In genomic region chr11:120262356-120262901, GRCm38 (mm10) we compare ENCODE assay signal across 8 mouse cellular contexts. TPM values are rescaled to one million over a fixed set of nuclear protein-coding genes. Genes with fewer than 3 reads are reported as not detected.
DNase-seq lines count a peak whose midpoint lies in the region; ATAC-seq lines count a peak whose summit lies in the region.

No protein-coding gene starts in this region.

- no peak overlapping the region for H3K4me3 ChIP-seq in forebrain, embryonic 15.5 days
- H3K4me3 ChIP-seq in hindbrain, embryonic 13.5 days = no peak overlapping the region

- H3K36me3 ChIP-seq in forebrain, embryonic 15.5 days = no peaks in the 10 kb centered on the region
- peaks cover 8% of the 10 kb centered on the region for H3K36me3 ChIP-seq in hindbrain, embryonic 13.5 days

- intact Hi-C loops in left cerebral cortex, postnatal 14 days (cut with DNase I) = no loop called here

- H3K9ac ChIP-seq in forebrain, embryonic 15.5 days (replicated peaks) = no peak overlapping the region
- H3K9ac ChIP-seq in hindbrain, embryonic 13.5 days = no peak overlapping the region

- no peaks in the 10 kb centered on the region for H3K9me3 ChIP-seq in forebrain, embryonic 15.5 days
- no peaks in the 10 kb centered on the region for H3K9me3 ChIP-seq in hindbrain, embryonic 13.5 days

- peak overlapping the region; percentile 81 for H3K27ac ChIP-seq in forebrain, embryonic 15.5 days (replicated peaks)
- peak overlapping the region; percentile 84 for H3K27ac ChIP-seq in hindbrain, embryonic 13.5 days

- 19% methylated on average over 8 of the region's 8 CpGs for WGBS in forebrain, embryonic 15.5 days
- WGBS in hindbrain, embryonic 13.5 days = 31% methylated on average over 8 of the region's 8 CpGs

- peaks cover 85% of the 10 kb centered on the region for H3K4me1 ChIP-seq in forebrain, embryonic 15.5 days
- H3K4me1 ChIP-seq in hindbrain, embryonic 13.5 days (replicated peaks) = peaks cover 99% of the 10 kb centered on the region

- DNase-seq in NIH3T3 (ENCODE audit: low read depth) = peak; percentile 84
- peak; percentile 81 for DNase-seq in cerebellum, adult 11-12 months
- DNase-seq in left cerebral cortex, postnatal 14 days (ENCODE audit: low spot score in 2 of 2) = peak; percentile 73 to 91
- peak; percentile 81 for DNase-seq in right cerebral cortex, postnatal 4 days

- H3K27me3 ChIP-seq in forebrain, embryonic 15.5 days = no peaks in the 10 kb centered on the region
- 0 out of 2 replicates have a peak, but pooled peaks cover 29% of the 10 kb centered on the region for H3K27me3 ChIP-seq in hindbrain, embryonic 13.5 days

- peak; percentile 58 for ATAC-seq in forebrain, embryonic 15.5 days (replicated peaks)
- peak; percentile 64 for ATAC-seq in hindbrain, embryonic 13.5 days (ENCODE audit: low FRiP score)
- ATAC-seq in megakaryocyte progenitor cell, adult 5-6 weeks (replicated peaks; ENCODE audit: poor library complexity) = peak; percentile 66
- ATAC-seq in inflammation-experienced regulatory T-cells, adult 6 months = no peak

- H3K4me2 ChIP-seq in forebrain, embryonic 15.5 days (replicated peaks) = peak overlapping the region; percentile 7; the same call in 1 of the 2 replicates
- peak overlapping the region; percentile 10 for H3K4me2 ChIP-seq in hindbrain, embryonic 13.5 days

RNA-seq across cellular contexts. Expression of gene Bahcc1, which starts 29.7 kb away (rescaled TPM):
- 15.4 and 16.1 TPM in 2 replicates for polyA plus RNA-seq in forebrain, embryonic 15.5 days (2015; fragmentation: Nextera tagmentation; extraction: Ambion mirVana)
- 13.6 and 17.0 TPM in 2 replicates for polyA plus RNA-seq in hindbrain, embryonic 13.5 days (2015; fragmentation: Nextera tagmentation; extraction: Ambion mirVana)
- total RNA-seq in left cerebral cortex, postnatal 14 days (2021) = 10 to 100 TPM; 16.4 to 17.6 TPM
- total RNA-seq in megakaryocyte progenitor cell, adult 5-6 weeks (2015) = 12.1 and 17.2 TPM in 2 replicates
- 3.9 and 5.4 TPM in 2 replicates for total RNA-seq in megakaryocyte progenitor cell, adult 5-6 weeks (2017)
- not detected for polyA plus RNA-seq in inflammation-experienced regulatory T-cells, adult 6 months (2017; shearing (Covaris generic))

Comparison
In these comparisons a context has a peak if more than half of its experiments do, and no peak if none do; other contexts are left out.
1. RNA of gene Bahcc1, which starts 29.7 kb away (polyA plus RNA-seq): 15.4 to 16.1 TPM in forebrain, embryonic 15.5 days and 13.6 to 17.0 TPM in hindbrain, embryonic 13.5 days; not detected in inflammation-experienced regulatory T-cells, adult 6 months; every median in the first group is over 10 times any median in the second.
2. Peak in every context shown above with its lines, with median percentiles within 50 percentile points of each other: DNase-seq.